Mouse (Mus musculus): ENCODE results near the gene Aldh5a1. TPM values are rescaled to one million over a fixed set of nuclear protein-coding genes. Genes with fewer than 3 reads are reported as not detected.

The Aldh5a1 gene
- polyA plus RNA-seq, 1 experiment: 1.1 TPM

DNA sequence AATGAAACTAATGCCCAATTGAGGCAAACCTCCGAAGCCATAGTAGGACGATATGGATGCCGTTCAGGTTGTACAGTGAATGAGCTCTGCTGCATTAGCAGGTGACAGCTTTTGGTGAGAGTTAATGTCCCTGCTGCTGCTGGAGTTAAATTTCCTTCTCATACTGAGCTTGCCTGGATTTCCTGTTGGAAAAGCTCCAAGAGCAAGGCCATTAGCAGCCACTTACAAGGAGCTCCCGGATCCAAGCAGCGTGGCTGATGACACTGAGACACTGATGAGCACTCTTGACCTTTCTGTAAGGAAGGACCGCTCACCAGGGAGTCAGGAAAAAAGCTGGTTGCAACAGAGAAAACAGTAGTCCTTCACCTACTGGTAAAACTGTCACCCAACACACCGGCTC lies 75.4 kb downstream of the Aldh5a1 start:
- no peaks in the 10 kb centered on the region for H3K27me3 ChIP-seq (ENCODE audit: control insufficient read depth, insufficient read depth, insufficient read length)
- no peak overlapping the region for H3ac ChIP-seq (ENCODE audit: control insufficient read depth, insufficient read length, low read depth)
- H3K36me3 ChIP-seq (ENCODE audit: control insufficient read depth, insufficient read depth): no peaks in the 10 kb centered on the region
- no peaks in the 10 kb centered on the region for H3K79me3 ChIP-seq (ENCODE audit: low read depth)
- TF ChIP-seq CTCF (IDR thresholded peaks at IDR 0.05; ENCODE audit: control insufficient read depth, insufficient read depth, insufficient read length) (no peak), MYOG (IDR thresholded peaks at IDR 0.05; ENCODE audit: control insufficient read depth, extremely low read depth, insufficient read length) (no peak), MYOD1 (IDR thresholded peaks at IDR 0.05; ENCODE audit: control insufficient read depth, insufficient read length, low read depth) (no peak), MAX (IDR thresholded peaks at IDR 0.05) (no peak), USF1 (IDR thresholded peaks at IDR 0.05; ENCODE audit: low read depth) (no peak), FOSL1 (IDR thresholded peaks at IDR 0.05; ENCODE audit: insufficient read depth, low read length, poor library complexity, severe bottlenecking) (no peak), CEBPB (IDR thresholded peaks at IDR 0.05; ENCODE audit: low read depth) (no peak)
- H3K79me2 ChIP-seq (ENCODE audit: control insufficient read depth, insufficient read depth): no peaks in the 10 kb centered on the region
- no peak overlapping the region for H3K4me3 ChIP-seq (ENCODE audit: insufficient read depth, poor library complexity, severe bottlenecking)

DNA sequence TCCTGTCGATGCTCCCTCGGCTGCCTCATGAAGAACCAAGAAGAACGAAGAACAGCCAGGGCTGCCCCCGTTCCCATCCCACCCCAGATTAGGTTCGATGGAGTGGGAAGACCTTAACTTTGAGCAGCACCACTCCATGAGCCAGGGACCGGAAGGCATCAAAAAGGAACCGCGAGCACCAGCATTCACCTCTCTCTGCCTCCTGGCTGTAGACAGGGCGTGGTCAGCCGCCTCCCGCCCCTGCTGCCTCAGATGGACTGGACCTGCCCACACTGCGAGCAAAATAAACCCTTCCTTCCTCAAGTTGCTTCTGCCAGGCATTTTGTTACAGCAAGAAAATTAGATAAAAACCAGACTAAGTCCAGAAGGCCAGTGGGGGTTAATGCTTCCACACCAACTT lies 76.4 kb downstream of the Aldh5a1 start:
- Histone ChIP-seq H3K79me2 (ENCODE audit: control insufficient read depth, insufficient read depth) (no peaks in the 10 kb centered on the region), H3K79me3 (ENCODE audit: low read depth) (no peaks in the 10 kb centered on the region), H3K4me3 (ENCODE audit: insufficient read depth, poor library complexity, severe bottlenecking) (no peak overlapping the region), H3K36me3 (ENCODE audit: control insufficient read depth, insufficient read depth) (no peaks in the 10 kb centered on the region), H3ac (ENCODE audit: control insufficient read depth, insufficient read length, low read depth) (no peak overlapping the region), H3K27me3 (ENCODE audit: control insufficient read depth, insufficient read depth, insufficient read length) (no peaks in the 10 kb centered on the region)
- TF ChIP-seq FOSL1 (IDR thresholded peaks at IDR 0.05; ENCODE audit: insufficient read depth, low read length, poor library complexity, severe bottlenecking): no peak
- no peak for TF ChIP-seq MYOD1 (IDR thresholded peaks at IDR 0.05; ENCODE audit: control insufficient read depth, insufficient read length, low read depth)
- TF ChIP-seq MYOG (IDR thresholded peaks at IDR 0.05; ENCODE audit: control insufficient read depth, extremely low read depth, insufficient read length): no peak
- TF ChIP-seq CEBPB (IDR thresholded peaks at IDR 0.05; ENCODE audit: low read depth): no peak
- TF ChIP-seq MAX (IDR thresholded peaks at IDR 0.05): no peak
- no peak for TF ChIP-seq USF1 (IDR thresholded peaks at IDR 0.05; ENCODE audit: low read depth)
- TF ChIP-seq CTCF (IDR thresholded peaks at IDR 0.05; ENCODE audit: control insufficient read depth, insufficient read depth, insufficient read length): no peak

DNA sequence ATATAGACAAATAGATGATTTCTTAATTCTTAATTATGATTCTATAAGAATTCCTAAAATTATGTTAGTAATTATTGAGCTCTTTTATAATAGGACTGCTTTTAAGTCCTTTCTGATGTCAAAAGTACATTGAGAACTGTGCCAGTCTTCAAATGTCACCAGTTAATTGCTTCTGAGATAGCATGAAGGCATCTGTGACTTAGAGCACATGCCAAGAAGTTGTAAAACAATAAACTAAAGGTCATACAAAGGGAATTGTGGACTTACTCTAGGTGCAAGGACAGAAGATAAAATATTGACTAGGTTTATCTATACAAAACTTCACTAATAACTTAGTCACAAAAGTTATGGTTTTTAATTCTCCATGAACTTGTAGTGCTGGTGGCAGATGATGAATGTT lies 78.3 kb downstream of the Aldh5a1 start:
- Histone ChIP-seq H3K79me2 (ENCODE audit: control insufficient read depth, insufficient read depth) (no peaks in the 10 kb centered on the region), H3K36me3 (ENCODE audit: control insufficient read depth, insufficient read depth) (no peaks in the 10 kb centered on the region), H3K79me3 (ENCODE audit: low read depth) (no peaks in the 10 kb centered on the region), H3K27me3 (ENCODE audit: control insufficient read depth, insufficient read depth, insufficient read length) (no peaks in the 10 kb centered on the region), H3K4me3 (ENCODE audit: insufficient read depth, poor library complexity, severe bottlenecking) (no peak overlapping the region), H3ac (ENCODE audit: control insufficient read depth, insufficient read length, low read depth) (no peak overlapping the region)
- no peak for TF ChIP-seq CTCF (IDR thresholded peaks at IDR 0.05; ENCODE audit: control insufficient read depth, insufficient read depth, insufficient read length)
- no peak for TF ChIP-seq MYOD1 (IDR thresholded peaks at IDR 0.05; ENCODE audit: control insufficient read depth, insufficient read length, low read depth)
- no peak for TF ChIP-seq MAX (IDR thresholded peaks at IDR 0.05)
- no peak for TF ChIP-seq FOSL1 (IDR thresholded peaks at IDR 0.05; ENCODE audit: insufficient read depth, low read length, poor library complexity, severe bottlenecking)
- no peak for TF ChIP-seq MYOG (IDR thresholded peaks at IDR 0.05; ENCODE audit: control insufficient read depth, extremely low read depth, insufficient read length)
- TF ChIP-seq USF1 (IDR thresholded peaks at IDR 0.05; ENCODE audit: low read depth): no peak
- TF ChIP-seq CEBPB (IDR thresholded peaks at IDR 0.05; ENCODE audit: low read depth): no peak

Other genes with a start within 250 kb of the Aldh5a1 start
- gene Armh2, start 196.4 kb downstream of the Aldh5a1 start, polyA plus RNA-seq (2012; fragmentation: generic; extraction: Trizol): not detected
- gene Gmnn, start 175.7 kb downstream of the Aldh5a1 start, polyA plus RNA-seq (2012; fragmentation: generic; extraction: Trizol): 45.7 TPM
- 28.3 TPM for gene BC005537, start 136.0 kb downstream of the Aldh5a1 start, polyA plus RNA-seq (2012; fragmentation: generic; extraction: Trizol)
- 44.4 TPM for gene Acot13, start 106.1 kb downstream of the Aldh5a1 start, polyA plus RNA-seq (2012; fragmentation: generic; extraction: Trizol)
- gene Tdp2, start 106.0 kb downstream of the Aldh5a1 start, polyA plus RNA-seq (2012; fragmentation: generic; extraction: Trizol): 10.5 TPM
- 0.02 TPM for gene D130043K22Rik, start 92.5 kb downstream of the Aldh5a1 start, polyA plus RNA-seq (2012; fragmentation: generic; extraction: Trizol)
- gene Gpld1, start 5.5 kb upstream of the Aldh5a1 start, polyA plus RNA-seq (2012; fragmentation: generic; extraction: Trizol): 0.02 TPM
- gene Mrs2, start 82.7 kb upstream of the Aldh5a1 start, polyA plus RNA-seq (2012; fragmentation: generic; extraction: Trizol): 9.5 TPM
- gene Dcdc2a, start 118.3 kb upstream of the Aldh5a1 start, polyA plus RNA-seq (2012; fragmentation: generic; extraction: Trizol): not detected

Data from C2C12 (cell line).